Mouse (Mus musculus): ENCODE data around the gene Ttc25.
A peak's percentile ranks its signal among the peaks of the same experiment; 100 is the strongest.
"Not testable (repeated sequence)": the region's sequence is repeated elsewhere in the genome, so short reads cannot be mapped to it uniquely, and the experiment has no call there.

The Ttc25 gene

DNA sequence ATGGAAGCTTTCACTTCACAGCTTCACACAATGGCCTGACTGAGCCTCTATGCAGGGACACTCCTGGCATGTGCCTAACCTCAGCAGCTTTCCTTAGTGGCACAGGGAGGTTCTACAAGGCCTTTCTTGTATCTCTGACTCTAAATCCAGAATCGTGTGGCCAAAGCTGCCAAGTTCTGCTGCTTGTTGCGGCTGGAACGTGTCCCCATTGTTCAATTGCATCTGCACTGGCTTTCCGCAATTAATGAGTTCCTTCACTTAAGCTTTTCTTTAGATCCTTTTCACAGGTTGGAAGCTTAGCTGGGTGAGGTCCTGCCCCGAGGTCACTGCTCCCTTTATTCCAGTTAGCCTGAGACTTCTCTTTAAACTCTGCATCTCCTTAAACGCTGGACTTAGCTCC lies 11.5 kb upstream of the Ttc25 start:
- no peak for DNase-seq

GRCm38 (mm10) chr11:100534411-100534810 lies 11.0 kb upstream of the Ttc25 start:
- not testable (repeated sequence) for DNase-seq

DNA sequence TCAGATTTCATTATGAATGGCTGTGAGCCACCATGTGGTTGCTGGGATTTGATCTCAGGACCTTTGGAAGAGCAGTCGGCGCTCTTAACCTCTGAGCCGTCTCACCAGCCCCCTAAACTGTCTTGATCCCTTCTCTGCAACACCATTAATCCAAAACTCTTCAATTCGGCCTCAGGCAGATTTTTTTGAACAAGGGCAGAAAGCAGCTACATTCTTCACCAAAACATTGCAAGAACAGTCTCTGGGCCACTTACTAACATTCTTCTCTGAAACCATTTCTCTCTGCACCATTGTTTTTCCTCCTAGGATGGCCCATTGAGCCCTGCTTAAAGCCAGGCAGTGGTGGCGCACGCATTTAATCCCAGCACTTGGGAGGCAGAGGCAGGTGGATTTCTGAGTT lies 10.6 kb upstream of the Ttc25 start:
- not testable (repeated sequence) for DNase-seq

- DNase-seq: no peak
Measured at GRCm38 (mm10) chr11:100535996-100536395, 9.4 kb upstream of the Ttc25 start.

DNA sequence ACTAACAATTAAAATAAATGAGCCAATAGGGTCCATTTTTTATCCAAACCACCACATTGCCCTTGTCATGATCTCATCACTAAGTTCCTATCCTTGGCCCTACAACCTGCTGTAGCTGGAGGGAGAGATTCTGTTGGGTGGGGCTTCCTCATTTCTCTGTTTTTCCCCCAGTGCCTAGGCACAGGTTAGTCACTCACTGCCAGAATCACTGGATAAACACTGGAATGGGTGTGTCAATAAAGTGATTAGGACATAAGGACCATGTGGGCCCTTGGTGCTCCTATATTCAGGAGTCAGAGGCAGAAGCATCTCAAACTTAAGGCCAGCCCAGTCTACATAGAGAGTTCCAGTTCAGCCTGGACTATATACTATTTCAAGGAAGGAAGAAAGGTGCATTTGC lies 8.9 kb upstream of the Ttc25 start:
- DNase-seq: no peak

- no peak for DNase-seq
Measured at GRCm38 (mm10) chr11:100540966-100541365, 4.4 kb upstream of the Ttc25 start.

DNA sequence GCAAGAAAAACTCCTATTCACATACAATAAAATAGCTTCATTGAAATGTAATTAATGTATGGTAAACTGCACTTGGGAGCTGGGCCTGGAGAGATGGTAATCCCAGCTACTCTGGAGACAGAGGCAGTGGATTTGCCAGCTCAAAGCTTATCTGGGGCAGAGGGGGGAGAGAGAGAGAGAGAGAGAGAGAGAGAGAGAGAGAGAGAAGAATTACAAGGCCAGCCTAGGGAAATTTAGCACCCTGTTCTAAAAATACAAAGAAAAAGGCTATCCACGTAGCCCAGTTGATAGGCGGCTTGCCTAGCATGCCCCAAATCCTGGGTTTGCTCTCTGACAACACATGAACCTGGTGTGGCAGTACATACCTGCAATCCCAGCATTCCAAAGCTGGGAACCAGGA lies 3.8 kb upstream of the Ttc25 start:
- DNase-seq: no peak

DNA sequence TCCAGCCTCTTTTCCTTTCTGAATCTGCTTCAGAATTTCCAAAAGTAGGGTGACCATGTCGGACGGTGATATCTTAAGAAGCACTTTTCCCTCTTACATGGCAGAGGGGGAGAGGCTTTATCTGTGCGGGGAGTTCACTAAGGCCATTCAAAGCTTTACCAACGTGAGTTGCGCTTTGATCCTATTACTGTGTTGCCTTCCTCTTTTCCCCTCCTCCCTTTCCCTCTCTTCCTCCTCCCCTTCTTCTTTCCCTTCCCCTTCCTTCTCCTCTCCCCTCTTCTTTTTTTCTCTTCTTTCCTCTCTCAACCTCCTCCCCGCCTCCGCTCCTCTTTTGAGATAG lies 309 bp downstream of the Ttc25 start:
- DNase-seq: no peak

- DNase-seq: no peak
Measured at GRCm38 (mm10) chr11:100546955-100547354, 1.5 kb downstream of the Ttc25 start.

DNA sequence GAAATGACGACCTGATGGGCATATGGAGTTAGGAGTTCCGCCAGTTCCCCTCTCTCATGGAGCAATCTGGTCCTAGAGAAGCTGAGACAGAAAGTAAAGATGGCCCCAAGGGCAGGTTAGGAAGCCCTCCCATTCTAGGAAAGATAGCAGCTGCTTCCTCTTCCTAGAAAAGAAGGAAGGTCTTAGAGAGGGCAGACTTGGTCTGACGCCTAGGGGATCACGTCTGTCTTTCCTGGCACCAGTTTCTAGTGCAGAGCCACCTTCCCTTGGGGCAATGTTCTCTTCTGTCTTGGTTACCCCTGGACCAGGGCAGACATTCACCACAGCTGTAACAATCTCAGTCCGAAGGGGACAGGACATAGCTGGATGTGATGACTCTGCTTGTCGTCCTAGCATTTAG lies 2.7 kb downstream of the Ttc25 start:
- DNase-seq: no peak

GRCm38 (mm10) chr11:100549466-100549865 lies 4.1 kb downstream of the Ttc25 start:
- no peak for DNase-seq

GRCm38 (mm10) chr11:100550101-100550500 lies 4.7 kb downstream of the Ttc25 start:
- DNase-seq: no peak

GRCm38 (mm10) chr11:100552842-100553241 lies 7.4 kb downstream of the Ttc25 start:
- DNase-seq: no peak

DNA sequence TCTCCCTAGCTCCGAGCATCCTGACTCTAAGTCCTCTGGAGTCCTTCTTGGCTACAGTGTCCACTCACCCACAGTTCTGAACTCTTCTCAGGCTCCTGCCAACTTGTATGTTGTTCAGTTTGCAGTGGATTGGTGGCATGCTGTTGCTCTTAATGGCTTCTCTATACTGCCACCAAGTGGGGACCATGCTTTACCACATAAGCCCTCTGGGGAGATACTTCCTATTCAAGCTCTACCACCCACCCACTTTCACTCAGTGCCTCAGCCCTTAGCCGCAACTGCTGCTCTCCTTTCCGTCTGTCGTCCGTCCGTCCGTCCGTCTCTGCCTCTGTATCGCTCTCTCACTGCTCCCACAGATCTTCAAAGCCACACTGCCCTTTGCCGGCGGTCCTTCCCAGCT lies 10.2 kb downstream of the Ttc25 start:
- DNase-seq: peak; percentile 86

DNA sequence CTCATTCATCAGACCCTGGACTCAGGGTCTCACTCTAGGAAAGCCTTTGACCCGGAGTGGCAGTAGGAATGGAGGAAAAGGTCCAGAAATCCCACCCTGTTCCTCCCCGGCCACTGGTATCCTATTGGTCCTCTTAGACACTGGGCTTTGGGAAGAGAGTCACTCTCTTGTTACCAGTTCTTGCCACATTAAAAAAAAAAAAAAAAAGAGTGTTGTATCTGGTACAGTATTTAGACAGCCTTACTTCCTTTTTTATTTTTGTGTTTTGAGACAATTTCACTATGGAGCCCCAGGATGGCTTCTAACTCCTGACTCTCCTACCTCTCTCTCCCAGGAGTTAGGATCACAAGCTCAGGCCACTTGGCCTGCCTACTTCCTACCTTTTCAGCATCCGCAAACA lies 12.2 kb downstream of the Ttc25 start:
- DNase-seq: no peak

DNA sequence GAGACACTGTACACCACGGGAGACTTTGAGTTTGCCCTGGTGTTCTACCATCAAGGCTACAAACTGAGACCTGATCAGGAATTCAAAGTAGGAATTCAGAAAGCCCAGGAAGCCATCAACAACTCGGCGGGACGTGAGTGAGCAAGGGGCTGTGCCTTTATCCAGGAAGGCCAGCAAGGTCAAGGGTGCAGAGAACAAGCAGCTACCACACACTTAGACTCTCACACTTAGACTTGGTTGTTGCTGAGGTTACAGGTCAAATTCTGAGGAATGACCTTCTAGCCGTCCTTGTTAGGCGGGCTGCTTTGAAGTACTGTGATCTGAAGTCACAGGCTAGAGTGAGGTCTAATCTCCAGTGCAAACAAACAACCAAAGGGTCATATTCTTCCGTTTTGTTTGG lies 14.1 kb downstream of the Ttc25 start:
- DNase-seq: no peak

- no peak for DNase-seq
Measured at GRCm38 (mm10) chr11:100561748-100562147, 16.3 kb downstream of the Ttc25 start.

- no peak for DNase-seq
Measured at GRCm38 (mm10) chr11:100564297-100564696, 18.9 kb downstream of the Ttc25 start.

DNA sequence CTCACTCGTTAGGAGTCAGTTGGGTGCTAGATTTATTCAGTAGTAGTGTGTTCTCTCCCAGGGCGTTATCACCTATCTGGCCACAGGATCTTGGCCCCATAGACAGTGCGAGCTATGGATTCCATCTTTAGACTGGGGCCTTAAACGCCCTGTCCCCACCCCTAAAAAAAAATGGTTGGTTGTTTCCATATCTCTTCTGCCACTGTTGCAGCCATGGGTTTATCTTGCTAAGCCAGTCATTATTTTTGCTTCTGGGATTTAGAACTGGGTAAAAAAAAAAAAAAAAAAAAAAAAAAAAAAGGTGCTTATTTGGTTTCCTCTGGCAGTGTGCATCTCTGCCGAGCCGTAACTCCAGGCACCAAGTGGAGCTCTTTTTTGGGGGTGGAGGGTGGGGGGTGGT lies 19.3 kb downstream of the Ttc25 start:
- DNase-seq: no peak

GRCm38 (mm10) chr11:100567229-100567628 lies 21.8 kb downstream of the Ttc25 start:
- DNase-seq: no peak

- DNase-seq: no peak
Measured at GRCm38 (mm10) chr11:100567815-100568245, 22.4 kb downstream of the Ttc25 start.

DNA sequence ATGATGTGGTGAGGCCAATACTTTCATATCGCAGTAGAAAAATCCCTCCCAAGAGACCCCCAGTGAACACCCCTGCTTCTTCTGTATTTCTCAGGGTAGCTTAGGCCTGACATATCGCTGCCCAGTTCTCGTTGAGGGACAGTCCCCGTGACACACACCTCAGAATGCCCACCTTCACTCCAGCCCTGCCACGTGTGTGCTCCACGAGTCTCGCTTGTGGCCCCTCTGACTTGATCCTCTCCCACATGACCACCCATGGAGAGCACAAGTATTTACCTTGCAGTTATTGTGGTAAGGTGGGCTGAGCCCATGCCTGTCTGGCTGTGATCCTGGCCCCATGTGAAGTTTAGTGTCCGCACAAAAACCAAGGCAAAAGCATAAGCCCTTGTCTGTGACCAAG lies 23.3 kb downstream of the Ttc25 start:
- DNase-seq: no peak

GRCm38 (mm10) chr11:100569789-100570188 lies 24.4 kb downstream of the Ttc25 start:
- DNase-seq: no peak

DNA sequence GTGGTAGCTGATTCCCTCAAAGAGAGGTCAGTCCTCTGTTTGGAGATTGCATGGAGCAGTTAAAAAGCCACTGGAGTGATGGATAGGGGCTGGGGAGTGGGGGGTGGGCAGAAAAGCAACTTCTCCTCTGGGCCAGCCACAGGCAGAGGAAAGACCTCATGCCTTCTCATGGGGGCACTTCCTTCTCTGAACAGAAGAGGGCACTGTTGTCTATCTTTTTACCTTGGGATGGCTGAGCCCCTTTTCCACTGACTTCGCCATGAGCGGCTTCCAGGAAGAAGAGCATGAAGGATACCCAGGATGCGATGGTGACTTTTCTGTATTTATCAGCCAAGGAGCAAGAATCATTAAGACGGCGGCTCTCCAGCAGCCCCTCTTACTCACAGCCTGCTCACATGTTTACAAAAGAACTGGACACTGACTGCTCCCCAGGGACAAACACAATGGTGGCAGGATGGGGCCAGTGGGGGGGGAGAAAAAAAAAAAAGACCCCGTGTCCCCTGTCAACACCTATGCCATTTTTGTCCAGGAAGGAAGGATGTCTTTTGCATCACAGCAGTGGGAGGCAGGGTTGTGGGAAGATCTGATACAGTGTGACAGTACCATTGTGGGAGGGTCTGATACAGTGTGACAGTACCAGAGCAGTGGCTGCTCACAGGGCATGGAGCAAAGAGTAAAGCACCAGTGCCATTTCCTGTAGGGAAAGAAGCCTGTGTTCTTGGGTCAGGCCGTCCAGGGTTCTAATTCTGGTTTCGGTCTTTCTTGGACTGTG lies 25.2 kb downstream of the Ttc25 start:
- peak; percentile 84 for DNase-seq

DNA sequence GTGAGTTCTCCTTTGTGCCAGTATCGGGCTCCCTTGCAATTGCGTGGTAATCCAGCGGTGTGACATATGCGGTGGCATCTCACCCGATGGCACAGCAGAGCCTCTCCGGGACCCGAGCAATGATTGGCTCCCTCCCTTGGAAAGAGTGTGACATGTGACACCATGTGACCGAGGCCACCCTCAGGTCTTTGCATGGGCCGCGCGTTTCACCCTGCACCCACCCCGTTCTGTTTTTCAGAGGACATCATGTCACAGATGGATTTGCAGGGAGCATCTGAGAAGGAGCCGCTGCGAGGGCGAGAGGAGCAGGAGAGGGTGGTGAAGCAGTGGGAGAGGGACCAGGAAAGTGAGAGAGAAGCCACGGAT lies 25.8 kb downstream of the Ttc25 start:
- no peak for DNase-seq
